Mouse (Mus musculus) CD4-positive, CD25-positive, alpha-beta regulatory T cell, adult 2 months (primary cell): ENCODE measurements around the gene Olfr420.

Experiments
- DNase-seq: peaks from one replicate; pipeline ENCODE4 v3.0.0-alpha.2; 2012; ENCODE audit warnings: low read depth, low spot score

The Olfr420 gene

DNA sequence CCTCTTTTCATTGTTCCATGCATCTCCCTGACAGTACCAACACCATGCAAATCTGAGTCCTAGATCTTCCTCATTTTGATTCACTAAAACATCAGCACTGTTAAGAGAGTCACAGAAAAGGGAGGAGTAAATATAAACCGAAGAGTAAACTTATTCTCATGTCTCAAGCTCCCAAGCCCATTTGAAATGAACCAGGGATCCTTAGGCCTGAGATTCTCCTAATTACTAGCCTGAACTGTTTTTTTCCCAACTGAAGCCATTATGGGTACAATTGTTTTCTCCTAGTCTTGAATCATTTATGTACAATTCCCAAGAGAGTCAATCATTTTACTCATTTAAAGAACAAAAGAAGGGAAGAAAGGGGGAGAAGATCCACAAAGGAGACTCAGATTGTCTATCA is at the start of gene Olfr420:
Olfr420 (plus strand) TSS at position 301 of the 400 bp plus-strand sequence.
- DNase-seq = no peak

DNA sequence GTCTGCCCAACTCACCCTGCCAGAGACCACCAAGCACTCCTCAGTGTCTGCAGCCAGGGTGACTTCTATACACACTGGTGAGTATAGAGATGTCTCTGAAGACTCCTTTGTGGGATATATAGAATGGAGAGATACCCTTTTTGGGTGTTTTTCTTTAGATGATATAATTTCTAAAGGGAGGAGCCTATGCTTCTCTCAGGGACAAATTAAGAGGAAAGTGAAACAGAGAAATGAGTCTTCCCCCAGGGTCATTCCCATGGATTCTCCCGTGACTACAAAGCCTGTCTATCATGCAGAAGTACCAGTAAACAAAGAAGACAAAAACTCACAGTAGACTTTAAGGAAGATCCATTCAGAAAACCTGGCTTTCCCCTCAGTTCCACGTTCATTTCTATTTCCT is 34.4 kb upstream of the Olfr420 start, which contains the start of gene Olfr231:
Olfr231 (minus strand) TSS at position 101 of the 400 bp plus-strand sequence.
- no peak for DNase-seq

DNA sequence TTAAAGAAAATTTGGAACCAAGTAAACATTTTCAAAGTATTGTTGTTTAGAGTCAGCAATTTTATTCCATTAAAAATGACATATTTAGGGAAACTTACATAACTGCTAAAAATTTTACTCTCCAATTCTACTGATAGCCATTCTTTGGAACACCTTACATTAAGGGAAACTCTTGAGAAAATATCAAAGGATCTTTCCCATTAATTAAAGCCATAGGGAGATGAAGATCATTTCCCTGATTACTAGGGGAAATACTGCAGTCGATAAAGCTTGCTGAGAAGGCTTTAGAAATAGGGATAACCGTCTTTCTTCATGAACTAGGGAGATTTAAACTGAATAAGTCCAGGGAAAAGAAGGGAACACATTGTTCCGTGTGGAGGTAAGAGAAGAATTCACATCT is 24.2 kb upstream of the Olfr420 start, which contains the start of gene Olfr424:
Olfr424 (plus strand) TSS at position 301 of the 400 bp plus-strand sequence.
- no peak for DNase-seq

DNA sequence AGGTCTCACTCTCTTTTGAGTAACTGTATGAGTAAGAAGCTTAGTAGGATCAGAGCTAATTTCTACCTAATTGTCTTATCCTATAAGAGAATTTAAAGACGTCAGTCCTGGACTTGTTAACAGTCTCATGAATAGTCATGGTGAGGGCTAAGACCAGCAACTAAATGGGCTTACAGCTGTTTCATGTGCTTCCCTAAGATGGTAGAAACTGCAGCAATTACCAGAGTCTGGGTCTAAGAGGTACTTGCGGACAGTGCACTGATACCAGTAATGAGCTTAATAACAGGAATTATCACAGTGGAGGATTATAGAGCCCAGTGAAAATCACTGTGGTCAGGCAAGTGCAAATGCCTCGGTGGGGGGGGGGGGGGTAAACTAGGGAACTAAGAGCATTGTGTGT is 23.4 kb upstream of the Olfr420 start:
- no peak for DNase-seq

DNA sequence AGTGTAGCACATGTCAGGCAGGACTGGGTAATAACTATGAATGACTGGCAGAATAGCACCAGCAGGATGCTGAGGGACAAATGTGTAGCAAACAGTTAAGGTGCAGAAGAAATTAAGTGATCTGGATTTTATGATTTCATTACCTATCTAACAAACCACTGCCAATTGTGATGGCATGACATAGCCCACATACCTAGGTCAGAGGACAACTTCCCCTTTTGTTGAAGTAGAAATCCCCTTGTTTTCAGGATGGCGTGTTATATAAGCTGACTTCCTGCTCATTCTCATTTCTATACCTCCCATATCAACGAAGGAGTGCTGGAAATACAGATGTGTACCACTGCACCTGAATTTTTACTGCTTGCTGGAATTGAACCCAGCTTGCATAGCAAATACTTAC is 14.0 kb upstream of the Olfr420 start:
- DNase-seq = no peak

DNA sequence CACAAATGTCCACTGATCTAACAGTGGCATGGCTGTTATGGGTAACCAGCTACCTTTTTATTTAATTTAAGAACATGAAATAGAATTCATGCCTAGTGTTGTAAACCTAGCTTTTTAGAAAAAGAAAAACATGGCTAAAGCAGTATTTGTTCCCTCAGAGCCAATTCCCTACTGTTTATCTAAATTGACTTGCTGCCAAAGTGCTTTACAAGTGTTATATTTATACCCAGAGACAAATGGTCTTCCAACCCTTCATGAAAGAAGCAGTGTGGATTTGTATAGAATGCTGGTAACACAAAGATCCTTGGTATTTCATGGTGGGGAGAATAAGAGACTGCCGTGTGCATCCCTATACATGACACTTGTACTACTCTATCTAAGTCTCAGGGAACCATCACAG is 8.7 kb upstream of the Olfr420 start:
- DNase-seq = no peak

DNA sequence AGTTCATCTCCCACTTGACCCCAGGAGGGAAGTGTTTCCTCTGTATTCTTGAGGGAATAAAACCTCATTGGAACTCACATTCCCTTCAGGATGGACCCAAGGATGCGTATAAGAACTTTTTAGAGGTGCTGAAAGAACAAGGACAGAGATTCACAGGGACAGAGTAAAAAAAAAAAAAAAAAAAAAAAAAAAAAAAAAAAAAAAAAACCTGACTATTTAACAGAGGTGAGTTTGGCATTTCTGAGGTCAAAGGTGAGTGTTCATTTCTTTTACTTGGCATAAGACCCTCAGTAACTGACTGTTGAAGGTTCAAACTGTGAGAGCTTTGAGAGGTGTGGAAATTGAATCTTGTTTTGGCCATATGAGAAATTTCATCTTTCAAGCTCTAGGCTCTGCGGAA is 6.1 kb upstream of the Olfr420 start:
- no peak for DNase-seq

DNA sequence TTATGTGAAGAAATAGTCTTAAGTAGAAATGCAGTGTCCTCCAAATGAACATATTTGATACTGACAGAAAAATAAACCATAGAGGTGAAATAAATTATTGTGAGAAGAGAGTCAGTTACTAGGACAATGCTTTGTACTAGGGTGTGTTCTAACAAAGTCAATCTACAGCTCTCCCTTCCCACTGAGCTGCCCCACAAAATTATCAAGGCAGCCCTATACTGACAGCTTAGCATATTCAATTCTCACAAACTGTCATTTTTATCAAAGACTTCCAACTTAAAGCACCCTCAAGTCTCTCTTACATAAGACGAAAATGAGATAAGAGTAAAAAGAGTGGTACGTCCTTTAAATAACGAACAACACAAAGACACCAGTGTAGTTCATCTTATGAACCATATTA is 2.2 kb downstream of the Olfr420 start:
- no peak for DNase-seq

DNA sequence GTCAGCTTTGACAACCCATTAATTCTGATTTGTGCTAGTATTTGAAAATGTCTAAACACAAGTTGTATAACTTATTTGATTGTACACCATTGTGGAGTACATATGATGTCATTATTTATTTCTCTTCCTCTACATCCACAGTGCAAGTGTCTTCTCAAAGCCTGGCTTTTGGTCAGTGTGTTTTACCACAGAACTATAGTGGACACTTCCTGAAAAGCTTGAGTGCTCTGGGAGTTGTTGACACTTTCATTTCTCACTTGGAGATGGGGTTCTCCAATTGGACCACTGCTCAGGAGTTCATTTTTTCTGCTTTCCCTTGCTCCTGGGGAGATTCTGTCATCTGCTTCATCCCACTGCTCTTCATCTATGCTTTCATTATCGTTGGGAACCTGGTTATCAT is 3.1 kb downstream of the Olfr420 start:
- DNase-seq = no peak

DNA sequence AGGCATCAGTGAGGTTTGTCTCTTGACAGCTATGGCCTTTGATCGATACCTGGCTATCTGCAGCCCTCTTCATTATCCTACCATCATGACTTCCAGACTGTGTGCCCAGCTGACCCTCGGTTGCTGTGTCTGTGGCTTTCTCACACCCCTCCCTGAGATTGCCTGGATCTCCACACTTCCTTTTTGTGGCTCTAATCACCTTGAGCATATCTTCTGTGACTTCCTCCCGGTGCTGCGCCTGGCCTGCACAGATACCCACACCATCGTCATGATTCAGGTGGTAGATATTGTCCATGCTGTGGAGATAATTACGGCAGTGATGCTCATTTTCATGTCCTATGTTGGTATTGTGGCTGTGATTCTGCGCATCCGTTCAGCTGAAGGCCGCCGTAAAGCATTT is 3.7 kb downstream of the Olfr420 start:
- no peak for DNase-seq

DNA sequence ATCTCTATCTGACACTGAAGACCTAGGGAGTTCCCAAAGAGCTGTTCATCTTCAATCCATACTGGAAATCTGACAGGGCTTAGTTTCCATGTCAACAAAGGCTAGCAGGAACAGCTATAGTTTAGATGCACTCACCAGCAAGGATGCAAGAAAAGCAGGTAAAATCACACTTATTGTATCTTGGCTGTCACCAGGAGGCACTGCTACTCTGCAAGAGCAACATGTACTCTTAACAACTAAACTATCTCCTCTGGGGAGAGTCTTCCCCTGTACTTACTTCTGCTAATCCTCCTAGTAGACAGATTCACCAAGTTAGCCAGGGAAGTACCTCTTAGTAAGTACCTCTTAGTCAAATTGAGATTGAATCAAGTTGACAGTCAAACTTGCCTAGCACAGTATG is 13.6 kb downstream of the Olfr420 start:
- no peak for DNase-seq

DNA sequence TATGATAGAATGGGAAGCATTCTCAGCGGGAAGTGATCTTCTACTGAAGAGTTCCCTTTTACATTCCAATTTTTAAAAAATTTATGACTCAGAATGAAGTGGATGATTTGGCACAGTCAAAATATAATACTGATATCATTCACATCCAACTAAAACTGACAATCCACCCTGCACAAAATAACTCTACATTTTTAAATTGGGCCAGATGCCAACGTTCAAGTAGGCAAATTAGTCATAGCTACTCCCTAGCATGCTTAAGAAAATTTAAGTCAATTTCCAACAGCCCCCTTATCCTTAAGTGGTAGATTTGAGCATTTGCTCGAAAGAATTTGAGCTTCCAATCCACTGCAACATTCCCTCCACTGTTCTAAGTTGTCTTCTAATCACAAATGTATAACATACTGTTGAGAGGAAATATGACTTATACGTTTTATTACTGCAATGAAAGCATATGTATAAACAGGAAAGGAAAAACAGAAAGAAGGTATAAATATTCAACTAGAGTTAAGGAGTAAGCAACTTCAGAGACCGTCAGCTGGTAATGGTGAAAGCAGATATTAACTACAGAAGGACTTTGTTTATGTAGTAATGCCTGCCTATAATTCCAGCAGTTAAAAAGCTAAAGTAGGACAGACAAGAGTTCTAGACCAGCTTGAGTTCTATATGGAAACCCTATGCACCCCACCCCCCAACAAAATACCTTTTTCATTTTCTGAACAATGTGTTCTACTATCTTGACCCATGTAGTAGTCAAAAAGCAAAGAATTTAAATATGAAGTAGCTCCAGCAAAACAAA is 15.5 kb downstream of the Olfr420 start:
- DNase-seq = no peak

DNA sequence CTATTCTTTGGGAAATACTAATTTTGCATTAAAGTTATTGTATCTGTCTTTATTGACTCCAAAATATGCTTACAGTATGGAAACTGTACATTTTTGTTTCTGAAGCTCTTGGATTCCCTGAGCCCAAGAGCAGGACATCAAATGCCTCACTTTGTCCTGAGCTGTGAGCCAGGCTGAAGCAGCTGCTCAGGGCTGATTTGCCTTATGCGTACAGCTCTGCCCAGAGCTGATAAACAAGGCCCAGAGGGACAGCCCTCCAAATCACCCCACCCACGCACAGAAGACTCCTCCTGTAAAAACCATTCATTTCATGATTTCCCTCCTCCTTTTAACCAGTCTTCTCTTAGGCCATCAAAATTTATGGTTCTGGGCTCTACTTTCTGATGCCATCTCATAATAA is 16.1 kb downstream of the Olfr420 start:
- DNase-seq = no peak

DNA sequence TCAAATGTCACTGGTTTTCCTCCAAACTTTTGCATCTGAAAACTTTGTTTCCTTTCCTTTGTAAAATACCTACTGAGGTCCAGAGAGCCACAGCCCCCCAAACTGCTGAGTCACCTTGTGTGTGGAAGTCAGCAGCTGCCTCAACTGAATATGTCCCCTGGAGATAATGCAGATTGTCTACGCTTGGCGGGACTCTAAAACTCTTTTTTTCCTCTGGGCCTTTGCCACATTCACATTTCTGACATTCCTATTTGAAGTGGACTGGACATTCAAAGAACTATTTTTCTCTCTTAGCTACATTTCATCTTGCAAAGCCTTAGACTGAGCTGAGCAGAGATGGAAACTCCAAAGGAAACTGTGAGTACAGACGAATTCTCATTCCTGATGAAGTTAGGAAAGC is 17.2 kb downstream of the Olfr420 start, which contains the start of gene Spta1:
Spta1 (plus strand) TSS at position 172 of the 400 bp plus-strand sequence.
- DNase-seq = no peak

DNA sequence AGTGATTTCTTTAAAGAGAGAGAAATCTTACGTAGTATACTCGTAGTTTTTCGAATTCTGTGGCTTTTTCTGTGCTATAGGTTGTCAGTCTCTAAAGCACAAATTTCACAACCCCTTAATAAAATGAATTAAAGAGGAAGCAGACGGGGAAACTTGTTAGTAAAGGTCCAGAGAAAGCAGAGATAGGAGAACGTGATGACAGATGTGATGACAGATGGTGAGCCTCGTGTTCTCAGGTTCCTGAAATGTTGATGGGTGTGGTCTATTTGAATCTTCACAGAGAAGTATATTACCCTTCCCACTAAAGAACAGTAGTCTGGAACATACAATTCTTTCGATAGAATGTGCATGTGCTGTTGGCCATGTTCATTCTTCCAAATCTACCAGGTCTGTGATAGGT is 49.3 kb downstream of the Olfr420 start:
- no peak for DNase-seq
